Comparison of ENCODE assay signal across 8 mouse cellular contexts in the genomic region with DNA sequence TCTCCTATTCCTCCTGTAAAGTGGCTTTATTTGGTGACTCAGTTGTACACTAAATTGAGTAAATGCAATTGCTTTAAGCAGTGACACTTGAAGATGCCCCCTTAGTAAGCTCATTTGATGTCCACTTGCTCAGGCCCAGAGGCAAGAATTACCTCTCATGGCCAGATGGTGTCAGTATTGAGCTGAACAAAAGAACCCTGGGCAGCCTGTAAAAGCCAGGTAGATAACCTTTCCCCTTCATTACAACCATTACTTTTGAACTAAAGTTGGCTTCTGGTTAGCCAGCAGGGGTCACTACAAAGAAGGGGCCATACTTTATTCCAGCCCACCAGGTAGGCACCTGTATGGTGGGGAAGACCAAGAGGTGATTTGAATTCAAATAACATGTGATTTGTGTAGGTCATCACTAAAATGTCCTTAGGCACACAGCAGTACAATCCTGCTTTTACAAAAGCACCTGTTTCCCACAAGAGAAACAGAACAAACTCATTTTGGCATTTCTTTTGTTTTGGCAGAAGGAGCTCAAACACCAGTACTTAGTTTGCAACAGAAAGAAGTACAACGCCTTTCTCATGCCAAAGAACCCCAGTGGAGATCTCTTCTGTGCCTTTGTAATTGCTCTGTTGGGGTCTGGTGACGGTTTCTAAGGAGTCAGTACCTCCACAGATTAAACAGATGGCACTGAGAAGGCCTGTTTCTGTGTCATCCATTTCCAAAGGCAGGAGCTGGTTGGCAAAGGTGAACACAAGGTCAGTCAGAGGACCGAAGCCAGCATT.
DNase-seq lines count a peak whose midpoint lies in the region; ATAC-seq and TF ChIP-seq lines count a peak whose summit lies in the region.

No protein-coding gene starts in this region.

- ATAC-seq in forebrain, embryonic 11.5 days (replicated peaks; ENCODE audit: low FRiP score): peak; percentile 47
- ATAC-seq in megakaryocyte progenitor cell, adult 5-6 weeks (replicated peaks; ENCODE audit: poor library complexity): peak; percentile 88

- H3K27me3 ChIP-seq in forebrain, embryonic 11.5 days (ENCODE audit: control insufficient read depth, insufficient read depth, low read length): no peaks in the 10 kb centered on the region
- H3K27me3 ChIP-seq in hindbrain, embryonic 10.5 days (ENCODE audit: insufficient read depth, poor library complexity, severe bottlenecking): no peaks in the 10 kb centered on the region

- no peak overlapping the region for H3K4me3 ChIP-seq in forebrain, embryonic 11.5 days (ENCODE audit: low read depth, low read length)
- no peak overlapping the region for H3K4me3 ChIP-seq in hindbrain, embryonic 10.5 days
- H3K4me3 ChIP-seq in layer of hippocampus, adult 2 months: no peak overlapping the region

- H3K27ac ChIP-seq in forebrain, embryonic 11.5 days (ENCODE audit: low read depth, low read length): no peak overlapping the region
- no peak overlapping the region for H3K27ac ChIP-seq in hindbrain, embryonic 10.5 days
- H3K27ac ChIP-seq in layer of hippocampus, adult 2 months: peak overlapping the region; percentile 24; the same call in 1 of the 2 replicates

- no peaks in the 10 kb centered on the region for H3K4me1 ChIP-seq in forebrain, embryonic 11.5 days (replicated peaks; ENCODE audit: control insufficient read depth, insufficient read depth, low read length)
- H3K4me1 ChIP-seq in hindbrain, embryonic 10.5 days (replicated peaks): no peaks in the 10 kb centered on the region

- no peak overlapping the region for H3K4me2 ChIP-seq in forebrain, embryonic 11.5 days (ENCODE audit: low read depth, low read length, severe bottlenecking)

- H3K9me3 ChIP-seq in forebrain, embryonic 11.5 days (ENCODE audit: control insufficient read depth, low read length): no peaks in the 10 kb centered on the region
- no peaks in the 10 kb centered on the region for H3K9me3 ChIP-seq in hindbrain, embryonic 10.5 days

- peak; percentile 93 for TF ChIP-seq CTCF in layer of hippocampus, adult 2 months (conservative IDR thresholded peaks at IDR 0.05)

- H3K36me3 ChIP-seq in forebrain, embryonic 11.5 days (ENCODE audit: control insufficient read depth, insufficient read depth, low read length): peaks cover 3% of the 10 kb centered on the region; the same call in 1 of the 2 replicates
- H3K36me3 ChIP-seq in hindbrain, embryonic 10.5 days: peaks cover 50% of the 10 kb centered on the region

- WGBS in forebrain, embryonic 11.5 days: 52% methylated on average over 3 of the region's 3 CpGs
- 51% methylated on average over 3 of the region's 3 CpGs for WGBS in hindbrain, embryonic 10.5 days

- peak; percentile 23 for DNase-seq in ovary, postnatal 10 days (ENCODE audit: low spot score)
- DNase-seq in ovary, postnatal 36 days (ENCODE audit: low spot score): no peak
- DNase-seq in c-Kit-positive CD71-negative TER-119-negative erythroid progenitor cells, embryonic 14.5 days (ENCODE audit: low read depth): peak; percentile 50
- DNase-seq in forebrain, embryonic 11.5 days (ENCODE audit: low spot score): peak; percentile 69
- DNase-seq in hindbrain, embryonic 10.5 days (ENCODE audit: low spot score): peak; percentile 51
- peak; percentile 19 to 59 for DNase-seq in layer of hippocampus, adult 2 months (ENCODE audit: low spot score in 2 of 2)
- DNase-seq in skeletal muscle tissue, adult 2 months (ENCODE audit: low read depth, low spot score): peak; percentile 73

- no peak overlapping the region for H3K9ac ChIP-seq in forebrain, embryonic 11.5 days (ENCODE audit: low read length)
